Mouse (Mus musculus) forelimb bud, embryonic 11.5 days (tissue): ENCODE data around the gene Ncstn.

Experiments
- DNase-seq: peaks from one replicate; pipeline ENCODE4 v3.0.0-alpha.2; 2012; ENCODE audit warnings: low read depth, low spot score

Gene Ncstn

GRCm38 (mm10) chr1:172072604-172073003 lies 10.0 kb downstream of the Ncstn start:
- DNase-seq, result no peak

GRCm38 (mm10) chr1:172071556-172071955 lies 11.0 kb downstream of the Ncstn start:
- no peak for DNase-seq

- no peak for DNase-seq
These were observed 12.4 kb downstream of the Ncstn start for GRCm38 (mm10) chr1:172070227-172070626.

- DNase-seq, result no peak
These were observed 17.9 kb downstream of the Ncstn start for GRCm38 (mm10) chr1:172064613-172065141.

- DNase-seq, result no peak
These were observed 19.1 kb downstream of the Ncstn start for GRCm38 (mm10) chr1:172063291-172064023.

- no peak for DNase-seq
These were observed 20.5 kb downstream of the Ncstn start for GRCm38 (mm10) chr1:172062101-172062500.

- no peak for DNase-seq
These were observed 21.4 kb downstream of the Ncstn start for GRCm38 (mm10) chr1:172061217-172061616.

- no peak for DNase-seq
These were observed 21.9 kb downstream of the Ncstn start for GRCm38 (mm10) chr1:172060659-172061058.

GRCm38 (mm10) chr1:172058874-172059273 lies 23.7 kb downstream of the Ncstn start:
- no peak for DNase-seq

- DNase-seq, result no peak
These were observed 24.3 kb downstream of the Ncstn start for GRCm38 (mm10) chr1:172058321-172058720.

- no peak for DNase-seq
These were observed 25.1 kb downstream of the Ncstn start, which contains the start of gene Nhlh1 for GRCm38 (mm10) chr1:172057491-172057921. Gene Nhlh1, minus strand, starts transcription at chr1:172057573.

GRCm38 (mm10) chr1:172056251-172056650 lies 26.3 kb downstream of the Ncstn start:
- no peak for DNase-seq

- DNase-seq, result no peak
These were observed 28.8 kb downstream of the Ncstn start for GRCm38 (mm10) chr1:172053541-172054440.

- DNase-seq, result no peak
These were observed 29.8 kb downstream of the Ncstn start for GRCm38 (mm10) chr1:172052766-172053279.

GRCm38 (mm10) chr1:172049131-172049782 lies 33.3 kb downstream of the Ncstn start:
- DNase-seq, result no peak

- no peak for DNase-seq
These were observed 34.3 kb downstream of the Ncstn start for GRCm38 (mm10) chr1:172048241-172048734.

- peak; percentile 82 for DNase-seq
These were observed 35.7 kb downstream of the Ncstn start for GRCm38 (mm10) chr1:172046938-172047337.

- no peak for DNase-seq
These were observed 36.2 kb downstream of the Ncstn start for GRCm38 (mm10) chr1:172046410-172046809.

- no peak for DNase-seq
These were observed 52.7 kb downstream of the Ncstn start for GRCm38 (mm10) chr1:172029914-172030313.

GRCm38 (mm10) chr1:172028394-172029275 lies 54.0 kb downstream of the Ncstn start, which contains the start of gene Vangl2:
Gene Vangl2, minus strand, starts transcription at chr1:172028444.
- no peak for DNase-seq
